Comparison of ENCODE assay signal across 8 mouse cellular contexts in genomic region chr1:170997756-170998655, GRCm38 (mm10). TPM values are rescaled to one million over a fixed set of nuclear protein-coding genes. Genes with fewer than 3 reads are reported as not detected.
A peak's percentile ranks its signal among the peaks of the same experiment; 100 is the strongest.
DNase-seq lines count a peak whose midpoint lies in the region; ATAC-seq and TF ChIP-seq lines count a peak whose summit lies in the region.

No protein-coding gene starts in this region.

- TF ChIP-seq CTCF in spleen, adult 2 months (IDR thresholded peaks at IDR 0.05; ENCODE audit: extremely low read depth, insufficient read depth, insufficient read length, insufficient replicate concordance): no peak
- TF ChIP-seq CTCF in cortical plate, adult 2 months (IDR thresholded peaks at IDR 0.05; ENCODE audit: extremely low read depth, insufficient read depth, low read length): no peak

- H3K9ac ChIP-seq in liver, embryonic 15.5 days: no peak overlapping the region
- H3K9ac ChIP-seq in neural tube, embryonic 13.5 days: 0 out of 2 replicates have a peak overlapping the region, but pooled peaks have one; percentile 5

- no peaks in the 10 kb centered on the region for H3K36me3 ChIP-seq in spleen, adult 2 months (ENCODE audit: control insufficient read depth, insufficient read depth, low read length)
- H3K36me3 ChIP-seq in heart, embryonic 10.5 days: no peaks in the 10 kb centered on the region
- H3K36me3 ChIP-seq in liver, embryonic 15.5 days (replicated peaks): no peaks in the 10 kb centered on the region
- H3K36me3 ChIP-seq in neural tube, embryonic 13.5 days: no peaks in the 10 kb centered on the region

- H3K27ac ChIP-seq in spleen, adult 2 months (ENCODE audit: insufficient read depth, low read length): peak overlapping the region; percentile 55
- H3K27ac ChIP-seq in cortical plate, adult 2 months (ENCODE audit: insufficient read depth, low read length): 0 out of 2 replicates have a peak overlapping the region, but pooled peaks have one; percentile 26
- no peak overlapping the region for H3K27ac ChIP-seq in heart, embryonic 10.5 days
- H3K27ac ChIP-seq in liver, embryonic 15.5 days (replicated peaks): peak overlapping the region; percentile 19
- H3K27ac ChIP-seq in neural tube, embryonic 13.5 days (replicated peaks): no peak overlapping the region

- H3K4me3 ChIP-seq in spleen, adult 2 months (ENCODE audit: extremely low read depth, insufficient read depth, insufficient read length): peak overlapping the region; percentile 62
- peak overlapping the region; percentile 28 for H3K4me3 ChIP-seq in cortical plate, adult 2 months (ENCODE audit: insufficient read depth, low read length)
- peak overlapping the region; percentile 40 for H3K4me3 ChIP-seq in heart, embryonic 10.5 days
- peak overlapping the region; percentile 17 for H3K4me3 ChIP-seq in liver, embryonic 15.5 days (replicated peaks)
- no peak overlapping the region for H3K4me3 ChIP-seq in neural tube, embryonic 13.5 days

- peaks cover 3% of the 10 kb centered on the region; the same call in 1 of the 2 replicates for H3K4me1 ChIP-seq in spleen, adult 2 months (ENCODE audit: control insufficient read depth, insufficient read depth, insufficient read length)
- no peaks in the 10 kb centered on the region; the same call in 1 of the 2 replicates for H3K4me1 ChIP-seq in cortical plate, adult 2 months (ENCODE audit: control insufficient read depth, insufficient read depth, low read length)
- peaks cover 5% of the 10 kb centered on the region; the same call in 1 of the 2 replicates for H3K4me1 ChIP-seq in heart, embryonic 10.5 days
- 0 out of 2 replicates have a peak, but pooled peaks cover 5% of the 10 kb centered on the region for H3K4me1 ChIP-seq in liver, embryonic 15.5 days (replicated peaks)
- H3K4me1 ChIP-seq in neural tube, embryonic 13.5 days (replicated peaks): no peaks in the 10 kb centered on the region

- peak; percentile 64 for ATAC-seq in liver, embryonic 15.5 days (ENCODE audit: insufficient read depth)
- no peak for ATAC-seq in neural tube, embryonic 13.5 days (ENCODE audit: low read depth)

- peak overlapping the region; percentile 47 for H3K4me2 ChIP-seq in liver, embryonic 15.5 days
- peak overlapping the region; percentile 25; the same call in 1 of the 2 replicates for H3K4me2 ChIP-seq in neural tube, embryonic 13.5 days

- H3K27me3 ChIP-seq in spleen, adult 2 months (ENCODE audit: control insufficient read depth, insufficient read depth, low read length): no peaks in the 10 kb centered on the region
- H3K27me3 ChIP-seq in heart, embryonic 10.5 days (ENCODE audit: insufficient read depth, poor library complexity, severe bottlenecking): no peaks in the 10 kb centered on the region
- no peaks in the 10 kb centered on the region for H3K27me3 ChIP-seq in liver, embryonic 15.5 days
- H3K27me3 ChIP-seq in neural tube, embryonic 13.5 days: 0 out of 2 replicates have a peak, but pooled peaks cover 3% of the 10 kb centered on the region

- TF ChIP-seq POLR2A in spleen, adult 2 months (IDR thresholded peaks at IDR 0.05; ENCODE audit: low read depth, low read length): no peak
- TF ChIP-seq POLR2A in cortical plate, adult 2 months (IDR thresholded peaks at IDR 0.05; ENCODE audit: extremely low read depth, insufficient read depth, low read length): peak; percentile 52; the same call in 1 of the 2 replicates

- 10% methylated on average over 21 of the region's 21 CpGs for WGBS in spleen, adult 2 months
- 51% methylated on average over 21 of the region's 21 CpGs for WGBS in heart, embryonic 10.5 days
- 20% methylated on average over 21 of the region's 21 CpGs for WGBS in liver, embryonic 15.5 days (ENCODE audit: insufficient replicate concordance)
- WGBS in neural tube, embryonic 13.5 days: 59% methylated on average over 21 of the region's 21 CpGs

- no peaks in the 10 kb centered on the region for H3K9me3 ChIP-seq in heart, embryonic 10.5 days
- no peaks in the 10 kb centered on the region for H3K9me3 ChIP-seq in liver, embryonic 15.5 days (replicated peaks)
- H3K9me3 ChIP-seq in neural tube, embryonic 13.5 days: no peaks in the 10 kb centered on the region

- DNase-seq in spleen, adult 2 months (ENCODE audit: low read depth in 1 of 2, low spot score in 2 of 2): no peak
- no peak for DNase-seq in spleen, adult 12 weeks (ENCODE audit: low spot score)
- no peak for DNase-seq in heart, embryonic 10.5 days (ENCODE audit: low spot score)
- peak; percentile 28 to 60 for DNase-seq in kidney, postnatal 25 days
- peak; percentile 8 to 62 for DNase-seq in urinary bladder, postnatal 36 days (ENCODE audit: low spot score in 2 of 2)

RNA-seq across cellular contexts. Expression of gene Fcgr4, which starts 20.7 kb away (rescaled TPM):
- polyA plus RNA-seq in spleen, adult 2 months (2012; rRNA removed): 7.6 and 11.4 TPM in 2 replicates
- polyA plus RNA-seq in cortical plate, adult 2 months (2012; rRNA removed): 0.31 and 0.57 TPM in 2 replicates
- 0.14 TPM in 1 of 2 replicates, not detected in the other for polyA plus RNA-seq in heart, embryonic 10.5 days (2016; fragmentation: Nextera tagmentation; extraction: Ambion mirVana)
- 3.9 and 4.2 TPM in 2 replicates for polyA plus RNA-seq in liver, embryonic 15.5 days (2015; fragmentation: Nextera tagmentation; extraction: Ambion mirVana)
- not detected in 2 replicates for polyA plus RNA-seq in neural tube, embryonic 13.5 days (2015; fragmentation: Nextera tagmentation; extraction: Ambion mirVana)

RNA-seq across cellular contexts. Expression of gene Fcgr2b, which starts 21.7 kb away (rescaled TPM):
- 47.5 and 71.3 TPM in 2 replicates for polyA plus RNA-seq in spleen, adult 2 months (2012; rRNA removed)
- polyA plus RNA-seq in cortical plate, adult 2 months (2012; rRNA removed): 6.1 and 6.4 TPM in 2 replicates
- polyA plus RNA-seq in heart, embryonic 10.5 days (2016; fragmentation: Nextera tagmentation; extraction: Ambion mirVana): not detected in 2 replicates
- 4.8 and 5.7 TPM in 2 replicates for polyA plus RNA-seq in liver, embryonic 15.5 days (2015; fragmentation: Nextera tagmentation; extraction: Ambion mirVana)
- 0.59 and 0.83 TPM in 2 replicates for polyA plus RNA-seq in neural tube, embryonic 13.5 days (2015; fragmentation: Nextera tagmentation; extraction: Ambion mirVana)

Comparison
In these comparisons a context has a peak if more than half of its experiments do, and no peak if none do; other contexts are left out.
1. DNase-seq: peak in kidney, postnatal 25 days (2 of 2) and urinary bladder, postnatal 36 days (2 of 2); none in spleen, adult 2 months (0 of 2), spleen, adult 12 weeks (single experiment) and heart, embryonic 10.5 days (single experiment).
2. H3K27ac ChIP-seq: peak in spleen, adult 2 months (single experiment), cortical plate, adult 2 months (single experiment) and liver, embryonic 15.5 days (single experiment); none in heart, embryonic 10.5 days (single experiment) and neural tube, embryonic 13.5 days (single experiment).